Mouse (Mus musculus) lung, embryonic 15.5 days (tissue): ENCODE data around the gene 2310034G01Rik. TPM values are rescaled to one million over a fixed set of nuclear protein-coding genes. Genes with fewer than 3 reads are reported as not detected.

Experiments
- ATAC-seq: fragments of 200-750 bp; cut with Nextera tagmentation; 2 replicates; pipeline ENCODE4 v1.8.0; 2017; ENCODE audit warnings: moderate number of reproducible peaks, borderline replicate concordance; ENCODE audit not compliant: low FRiP score, low TSS enrichment; ENCODE audit errors: extremely low read depth
- H3K27ac ChIP-seq: fragments of 300-500 bp; sonication (generic); 2 replicates; pipeline ENCODE4 v1.5.1; 2015; ENCODE audit warnings: moderate library complexity, mild to moderate bottlenecking, inconsistent platforms
- H3K27me3 ChIP-seq: fragments of 300-500 bp; sonication (generic); 2 replicates; pipeline ENCODE4 v1.6.1; 2015; ENCODE audit warnings: inconsistent platforms
- H3K36me3 ChIP-seq: fragments of 300-500 bp; sonication (generic); 2 replicates; pipeline ENCODE4 v1.6.1; 2015; ENCODE audit warnings: inconsistent platforms
- H3K4me1 ChIP-seq: fragments of 300-500 bp; sonication (generic); 2 replicates; pipeline ENCODE4 v1.6.1; 2015; ENCODE audit warnings: inconsistent platforms
- H3K4me2 ChIP-seq: fragments of 300-500 bp; sonication (generic); 2 replicates; pipeline ENCODE4 v1.6.1; 2015; ENCODE audit warnings: inconsistent platforms, mild to moderate bottlenecking, moderate library complexity
- H3K4me3 ChIP-seq: fragments of 300-500 bp; sonication (generic); 2 replicates; pipeline ENCODE4 v1.5.1; 2015; ENCODE audit warnings: mild to moderate bottlenecking, inconsistent platforms
- H3K9ac ChIP-seq: fragments of 300-500 bp; sonication (generic); 2 replicates; pipeline ENCODE4 v1.6.1; 2015; ENCODE audit warnings: inconsistent platforms
- H3K9me3 ChIP-seq: fragments of 300-500 bp; sonication (generic); 2 replicates; pipeline ENCODE4 v1.6.1; 2016; ENCODE audit warnings: inconsistent platforms
- WGBS: fragments of 180-500 bp; shearing (Covaris S2); methylation state at CpG from one replicate; pipeline ENCODE4 v1.1.7; 2015; 5-methylcytosine and 5-hydroxymethylcytosine counted together
- microRNA counts: library from miRNA; unstranded; fragments of <30 nt; microRNA quantifications from one replicate; lab custom pipeline; 2016
- microRNA-seq: library from miRNA; unstranded; fragments of <30 nt; microRNA quantifications from one replicate; pipeline ENCODE4, GENCODE M21; 2016
- polyA plus RNA-seq: library from polyadenylated mRNA; unstranded; fragments of >200 nt; fragmentation: Nextera tagmentation; extraction: Ambion mirVana; gene quantifications from 2 replicates; pipeline ENCODE4 v1.2.1, GENCODE M21; 2015

2310034G01Rik gene
- polyA plus RNA-seq, 1 experiment from 2014 or later: 2.0 TPM

DNA sequence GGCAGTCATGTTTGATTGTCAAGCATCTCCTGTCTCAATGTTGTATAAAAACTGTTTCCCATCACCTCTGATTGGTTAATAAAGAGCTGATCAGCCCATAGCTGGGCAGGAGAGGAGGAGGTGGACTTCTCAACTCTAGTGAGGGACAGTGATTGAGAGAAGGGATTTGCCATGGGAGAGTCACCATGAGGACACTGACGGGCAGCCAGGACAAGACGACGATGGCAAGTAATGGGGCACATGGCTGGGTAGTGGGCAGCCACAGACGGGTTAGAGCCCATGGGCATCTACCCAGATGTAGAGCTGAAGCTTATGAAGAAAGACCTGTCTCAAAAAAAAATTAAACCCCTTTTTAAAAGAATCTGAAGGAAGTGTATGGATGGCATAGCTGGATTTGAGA, 47.6 kb downstream of the 2310034G01Rik start:
- H3K27ac ChIP-seq: no peak overlapping the region
- peaks cover 8% of the 10 kb centered on the region; the same call in 1 of the 2 replicates for H3K27me3 ChIP-seq
- peaks cover 18% of the 10 kb centered on the region for H3K4me1 ChIP-seq
- H3K9ac ChIP-seq: no peak overlapping the region
- WGBS: 92% methylated on average over 4 of the region's 4 CpGs
- H3K9me3 ChIP-seq: no peaks in the 10 kb centered on the region
- H3K4me2 ChIP-seq: no peak overlapping the region
- H3K4me3 ChIP-seq: no peak overlapping the region
- no peak for ATAC-seq
- H3K36me3 ChIP-seq: no peaks in the 10 kb centered on the region

DNA sequence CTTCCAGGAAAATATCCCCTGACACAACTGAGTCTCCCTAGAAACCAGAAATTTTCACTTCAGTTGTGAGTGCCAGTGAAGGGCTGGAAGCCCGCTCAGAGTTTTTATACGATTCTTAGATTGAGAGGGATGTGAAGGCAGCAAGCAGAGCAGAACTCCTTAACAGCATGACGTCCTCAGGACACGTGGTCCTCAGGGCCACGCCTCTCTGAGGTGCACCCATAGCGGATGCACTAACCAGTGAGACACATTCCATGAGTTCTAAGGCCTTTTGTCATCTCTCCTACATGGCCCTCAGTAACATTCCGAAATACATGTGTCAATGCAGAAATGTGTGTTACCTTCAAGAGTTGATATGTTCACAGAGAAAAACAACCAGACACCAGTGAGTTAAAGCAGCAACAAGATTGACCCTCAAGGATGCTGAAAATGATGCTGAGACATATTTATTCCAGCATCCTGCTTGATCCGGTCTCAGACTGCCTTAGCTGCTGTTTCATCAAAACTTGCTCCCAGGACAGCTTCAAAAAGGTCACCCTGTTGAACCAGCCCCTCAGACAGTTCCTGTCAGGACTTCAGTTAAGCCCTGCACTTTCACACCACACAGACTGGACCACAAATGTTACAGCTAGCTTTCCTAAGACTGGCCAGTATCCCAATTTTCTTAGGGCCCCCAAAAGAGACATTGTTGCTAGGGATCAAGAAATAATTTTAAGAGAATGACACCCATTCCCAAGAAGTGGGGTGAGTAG, 49.6 kb downstream of the 2310034G01Rik start:
- H3K9ac ChIP-seq: no peak overlapping the region
- peaks cover 12% of the 10 kb centered on the region for H3K4me1 ChIP-seq
- H3K4me2 ChIP-seq: no peak overlapping the region
- H3K4me3 ChIP-seq: no peak overlapping the region
- 32% methylated on average over 8 of the region's 8 CpGs for WGBS
- no peak for ATAC-seq
- H3K36me3 ChIP-seq: no peaks in the 10 kb centered on the region
- no peaks in the 10 kb centered on the region for H3K27me3 ChIP-seq
- no peak overlapping the region for H3K27ac ChIP-seq
- no peaks in the 10 kb centered on the region for H3K9me3 ChIP-seq

MicroRNAs within 50 kb of the gene (microRNA counts, 519-probe panel; counts per million panel counts)
- microRNA mmu-miR-146b (lab: Ali Mortazavi, UCI): 2,609 counts per million, percentile 61 among the panel's probes with 10 or more counts

Small RNAs within 50 kb of the gene (microRNA-seq; reads per million reads assigned to microRNA genes)
- not detected for gene Mir146b

Other genes starting within 250 kb of the 2310034G01Rik start
- not detected in 2 replicates for gene Elovl3, start 218.4 kb downstream of the 2310034G01Rik start, polyA plus RNA-seq
- 0.39 and 0.53 TPM in 2 replicates for gene Pitx3, start 202.0 kb downstream of the 2310034G01Rik start, polyA plus RNA-seq
- gene Gbf1, start 197.8 kb downstream of the 2310034G01Rik start, polyA plus RNA-seq: 62.4 and 65.0 TPM in 2 replicates
- 9.1 and 10.5 TPM in 2 replicates for gene Nfkb2, start 46.0 kb downstream of the 2310034G01Rik start, polyA plus RNA-seq
- 7.0 and 8.3 TPM in 2 replicates for gene Psd, start 23.1 kb downstream of the 2310034G01Rik start, polyA plus RNA-seq
- gene Fbxl15, start 22.1 kb downstream of the 2310034G01Rik start, polyA plus RNA-seq: 13.3 and 14.2 TPM in 2 replicates
- gene Cuedc2, start 11.6 kb downstream of the 2310034G01Rik start, polyA plus RNA-seq: 146 and 154 TPM in 2 replicates
- 10.1 and 10.5 TPM in 2 replicates for gene Mfsd13a, start 9.2 kb downstream of the 2310034G01Rik start, polyA plus RNA-seq
- 137 and 139 TPM in 2 replicates for gene Actr1a, start 45.4 kb upstream of the 2310034G01Rik start, polyA plus RNA-seq
- 31.9 and 34.5 TPM in 2 replicates for gene Sufu, start 46.6 kb upstream of the 2310034G01Rik start, polyA plus RNA-seq
- gene Trim8, start 151.4 kb upstream of the 2310034G01Rik start, polyA plus RNA-seq: 22.2 and 27.8 TPM in 2 replicates
- 115 and 119 TPM in 2 replicates for gene Arl3, start 222.9 kb upstream of the 2310034G01Rik start, polyA plus RNA-seq
- 27.9 and 28.3 TPM in 2 replicates for gene Sfxn2, start 223.1 kb upstream of the 2310034G01Rik start, polyA plus RNA-seq
- gene Wbp1l, start 248.8 kb upstream of the 2310034G01Rik start, polyA plus RNA-seq: 44.0 and 48.0 TPM in 2 replicates